Mouse (Mus musculus): ENCODE measurements at regions not wholly inside any gene's neighbourhood (a gene's known extent, or its start where the extent isn't known, plus 50 kb on each side); places are given as distances from the start of the nearest gene placed in this dataset.

- no peak overlapping the region for H3K9ac ChIP-seq
- H3K27me3 ChIP-seq: peaks cover 95% of the 10 kb centered on the region
- peaks cover 33% of the 10 kb centered on the region for H3K4me1 ChIP-seq
- 0 out of 2 replicates have a peak, but pooled peaks have one; percentile 24 for ATAC-seq (ENCODE audit: low FRiP score, low read depth)
- no peak overlapping the region for H3K4me3 ChIP-seq
- 4% methylated on average over 4 of the region's 4 CpGs for whole genome bisulfite sequencing
- peak overlapping the region; percentile 59 for H3K4me2 ChIP-seq (replicated peaks)
- H3K36me3 ChIP-seq: no peaks in the 10 kb centered on the region
- no peaks in the 10 kb centered on the region; the same call in 1 of the 2 replicates for H3K9me3 ChIP-seq
- H3K27ac ChIP-seq: no peak overlapping the region; the same call in 1 of the 2 replicates
Measured at GRCm38 (mm10) chr5:139598715-139599114, 55.4 kb downstream of the Uncx start.

GRCm38 (mm10) chr5:139599191-139599937 lies 56.1 kb downstream of the Uncx start:
- no peaks in the 10 kb centered on the region; the same call in 1 of the 2 replicates for H3K9me3 ChIP-seq
- peaks cover 95% of the 10 kb centered on the region for H3K27me3 ChIP-seq
- H3K4me3 ChIP-seq: peak overlapping the region; percentile 27
- H3K27ac ChIP-seq: no peak overlapping the region
- peak overlapping the region; percentile 59 for H3K4me2 ChIP-seq (replicated peaks)
- H3K36me3 ChIP-seq: no peaks in the 10 kb centered on the region
- H3K4me1 ChIP-seq: peaks cover 34% of the 10 kb centered on the region
- peak; percentile 69 for ATAC-seq (ENCODE audit: low FRiP score, low read depth)
- 1% methylated on average over 25 of the region's 25 CpGs for WGBS
- H3K9ac ChIP-seq: peak overlapping the region; percentile 26

- H3K27ac ChIP-seq: no peak overlapping the region
- peak overlapping the region; percentile 59 for H3K4me2 ChIP-seq (replicated peaks)
- H3K4me1 ChIP-seq: peaks cover 34% of the 10 kb centered on the region
- H3K4me3 ChIP-seq: no peak overlapping the region
- peaks cover 95% of the 10 kb centered on the region for H3K27me3 ChIP-seq
- WGBS: 3% methylated on average over 15 of the region's 15 CpGs
- ATAC-seq (ENCODE audit: low FRiP score, low read depth): no peak
- no peaks in the 10 kb centered on the region; the same call in 1 of the 2 replicates for H3K9me3 ChIP-seq
- no peak overlapping the region for H3K9ac ChIP-seq
- H3K36me3 ChIP-seq: no peaks in the 10 kb centered on the region
Measured at GRCm38 (mm10) chr5:139600213-139600612, 56.9 kb downstream of the Uncx start.

DNA sequence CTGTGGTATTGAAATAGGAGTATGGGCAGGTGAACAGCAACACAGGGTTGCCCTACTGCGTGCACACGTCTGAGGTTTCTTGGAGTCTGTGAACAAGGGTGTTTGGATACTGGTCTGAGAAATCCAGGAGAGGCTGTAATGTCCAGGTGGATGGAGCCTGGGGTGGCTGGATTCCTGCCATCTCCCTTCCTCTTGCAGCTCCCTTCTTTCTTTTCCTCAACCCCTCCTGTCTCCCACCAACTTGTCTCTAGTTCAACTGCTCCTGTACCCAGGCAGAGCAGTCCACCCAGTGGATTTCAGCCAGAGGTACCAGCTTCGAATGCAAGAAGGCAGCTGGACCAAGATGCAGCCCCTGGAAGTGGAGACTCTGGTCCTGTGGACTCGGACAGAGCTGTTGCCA lies 59.6 kb downstream of the Uncx start:
- H3K27me3 ChIP-seq: peaks cover 95% of the 10 kb centered on the region

DNA sequence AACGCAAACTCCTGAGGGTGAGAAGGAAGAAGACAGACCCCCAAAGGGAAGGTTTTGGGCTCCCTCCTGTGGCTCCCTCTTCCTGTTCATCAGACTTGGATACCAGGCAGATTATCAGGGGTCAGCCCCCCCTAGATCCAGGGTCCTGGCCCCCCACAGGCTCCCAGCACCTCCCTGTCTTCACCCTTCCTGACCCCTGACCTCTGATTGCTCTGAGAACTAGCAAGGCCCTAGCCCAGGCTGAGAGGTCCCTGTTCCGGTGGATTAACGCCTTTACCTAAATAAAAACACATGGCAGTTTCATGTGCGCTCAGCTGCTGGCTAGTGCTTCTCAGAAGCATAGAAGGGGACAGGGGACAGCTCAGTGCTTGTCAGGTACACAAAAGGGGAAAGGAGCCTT lies 60.2 kb downstream of the Uncx start:
- no peaks in the 10 kb centered on the region for H3K36me3 ChIP-seq
- 16% methylated on average over 4 of the region's 4 CpGs for WGBS
- H3K4me2 ChIP-seq (replicated peaks): no peak overlapping the region
- ATAC-seq (ENCODE audit: low FRiP score, low read depth): no peak
- no peak overlapping the region for H3K4me3 ChIP-seq
- H3K9ac ChIP-seq: no peak overlapping the region
- no peaks in the 10 kb centered on the region; the same call in 1 of the 2 replicates for H3K9me3 ChIP-seq
- peaks cover 92% of the 10 kb centered on the region for H3K27me3 ChIP-seq
- H3K4me1 ChIP-seq: peaks cover 24% of the 10 kb centered on the region
- no peak overlapping the region for H3K27ac ChIP-seq

More for the DNA sequence above, 59.6 kb downstream of the Uncx start:
- 73% methylated on average over 4 of the region's 4 CpGs for WGBS
- Histone ChIP-seq H3K4me2 (replicated peaks) (no peak overlapping the region), H3K9ac (no peak overlapping the region), H3K9me3 (no peaks in the 10 kb centered on the region; the same call in 1 of the 2 replicates), H3K4me3 (no peak overlapping the region), H3K27ac (no peak overlapping the region), H3K4me1 (peaks cover 31% of the 10 kb centered on the region), H3K36me3 (no peaks in the 10 kb centered on the region)
- no peak for ATAC-seq (ENCODE audit: low FRiP score, low read depth)

GRCm38 (mm10) chr5:139604327-139604726 lies 61.0 kb downstream of the Uncx start:
- Histone ChIP-seq H3K27me3 (peaks cover 85% of the 10 kb centered on the region), H3K4me2 (replicated peaks) (no peak overlapping the region), H3K4me3 (no peak overlapping the region), H3K9ac (no peak overlapping the region), H3K27ac (no peak overlapping the region), H3K36me3 (no peaks in the 10 kb centered on the region), H3K4me1 (peaks cover 16% of the 10 kb centered on the region), H3K9me3 (no peaks in the 10 kb centered on the region; the same call in 1 of the 2 replicates)
- 40% methylated on average over 4 of the region's 4 CpGs for WGBS
- ATAC-seq (ENCODE audit: low FRiP score, low read depth): no peak

GRCm38 (mm10) chr5:139610610-139611520 lies 67.6 kb downstream of the Uncx start:
- no peaks in the 10 kb centered on the region for H3K9me3 ChIP-seq
- H3K36me3 ChIP-seq: no peaks in the 10 kb centered on the region
- no peak overlapping the region for H3K4me3 ChIP-seq
- no peaks in the 10 kb centered on the region for H3K4me1 ChIP-seq
- no peak overlapping the region for H3K27ac ChIP-seq
- no peak for ATAC-seq (ENCODE audit: low FRiP score, low read depth)
- H3K4me2 ChIP-seq (replicated peaks): no peak overlapping the region
- peaks cover 54% of the 10 kb centered on the region for H3K27me3 ChIP-seq
- H3K9ac ChIP-seq: no peak overlapping the region
- 72% methylated on average over 28 of the region's 28 CpGs for WGBS

GRCm38 (mm10) chr5:139612224-139612623 lies 68.9 kb downstream of the Uncx start:
- 67% methylated on average over 5 of the region's 5 CpGs for whole genome bisulfite sequencing
- H3K27me3 ChIP-seq: peaks cover 55% of the 10 kb centered on the region
- H3K27ac ChIP-seq: no peak overlapping the region
- no peaks in the 10 kb centered on the region for H3K4me1 ChIP-seq
- H3K4me2 ChIP-seq (replicated peaks): no peak overlapping the region
- no peak overlapping the region for H3K9ac ChIP-seq
- H3K4me3 ChIP-seq: no peak overlapping the region
- no peaks in the 10 kb centered on the region for H3K9me3 ChIP-seq
- no peaks in the 10 kb centered on the region for H3K36me3 ChIP-seq
- ATAC-seq (ENCODE audit: low FRiP score, low read depth): no peak

DNA sequence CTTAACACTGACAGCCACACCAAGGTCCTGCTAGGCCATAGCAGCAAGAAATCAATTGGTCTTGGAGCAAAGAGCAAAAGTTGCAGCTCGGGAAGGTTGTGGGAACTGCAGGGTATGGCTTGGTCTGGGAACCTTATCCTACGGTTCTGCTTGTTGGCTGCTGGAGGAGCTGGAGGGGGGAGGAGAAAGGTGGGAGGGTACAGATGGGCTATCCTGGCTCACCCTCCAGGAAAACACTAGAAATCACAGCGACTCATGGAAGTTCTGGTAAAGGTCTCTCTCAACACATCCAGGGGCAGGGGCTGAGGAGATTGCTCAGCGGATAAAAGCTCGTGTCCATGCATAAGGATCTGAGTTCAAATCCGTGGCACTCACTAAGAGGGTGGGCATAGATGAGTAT lies 69.4 kb downstream of the Uncx start:
- peaks cover 55% of the 10 kb centered on the region for H3K27me3 ChIP-seq
- no peaks in the 10 kb centered on the region for H3K4me1 ChIP-seq
- H3K36me3 ChIP-seq: no peaks in the 10 kb centered on the region
- no peak overlapping the region for H3K4me2 ChIP-seq (replicated peaks)
- no peaks in the 10 kb centered on the region for H3K9me3 ChIP-seq
- WGBS: 73% methylated on average over 6 of the region's 6 CpGs
- H3K27ac ChIP-seq: no peak overlapping the region
- H3K4me3 ChIP-seq: no peak overlapping the region
- no peak overlapping the region for H3K9ac ChIP-seq
- ATAC-seq (ENCODE audit: low FRiP score, low read depth): no peak

- no peaks in the 10 kb centered on the region for H3K9me3 ChIP-seq
- peaks cover 58% of the 10 kb centered on the region for H3K27me3 ChIP-seq
- H3K4me2 ChIP-seq (replicated peaks): no peak overlapping the region
- no peak overlapping the region for H3K27ac ChIP-seq
- no peaks in the 10 kb centered on the region for H3K36me3 ChIP-seq
- peaks cover 7% of the 10 kb centered on the region for H3K4me1 ChIP-seq
- ATAC-seq (ENCODE audit: low FRiP score, low read depth): no peak
- WGBS: 73% methylated on average over 5 of the region's 5 CpGs
- H3K9ac ChIP-seq: no peak overlapping the region
- no peak overlapping the region for H3K4me3 ChIP-seq
Measured at GRCm38 (mm10) chr5:139613601-139614000, 70.3 kb downstream of the Uncx start.

DNA sequence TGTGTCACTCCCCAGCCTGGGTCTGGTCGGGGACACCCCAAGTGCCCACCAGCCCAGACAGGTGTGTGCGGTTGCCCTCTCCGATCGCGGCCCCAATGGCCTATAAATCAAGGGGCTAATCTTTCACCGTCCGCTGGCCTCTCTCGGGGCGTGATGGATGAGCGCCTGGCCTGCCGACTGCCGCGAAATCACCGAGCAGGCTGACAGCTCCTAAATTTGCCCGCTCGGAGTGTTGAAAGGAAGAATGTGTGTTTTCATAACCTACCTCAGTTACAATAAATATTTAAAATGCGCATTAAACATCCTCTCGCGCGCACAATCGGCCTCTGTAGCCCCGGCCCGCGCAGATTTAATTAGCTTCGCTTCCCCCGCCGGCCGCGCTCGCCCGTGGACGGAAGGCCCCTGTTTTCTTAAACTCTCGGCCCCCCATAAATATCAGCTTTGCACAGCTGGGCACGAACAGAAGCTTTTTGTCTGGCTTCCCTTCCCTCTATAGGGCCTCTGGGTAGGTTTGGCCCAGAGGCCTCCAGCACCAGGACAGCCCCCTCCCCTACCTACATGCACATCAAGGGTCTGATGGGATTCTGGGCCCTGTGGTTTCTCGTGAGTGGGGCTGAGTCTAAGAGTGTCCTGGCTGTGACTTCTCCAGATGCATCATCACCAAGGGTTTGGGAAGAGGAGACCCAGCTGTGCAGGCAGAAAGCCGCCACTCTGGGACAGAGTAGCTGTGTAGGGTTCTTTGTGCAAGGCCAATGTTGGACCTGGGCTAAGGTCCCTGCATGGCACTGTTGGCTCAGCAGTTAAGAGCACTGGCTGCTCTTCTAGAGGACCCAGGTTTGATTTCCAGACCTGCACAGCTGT lies 76.2 kb downstream of the Uncx start:
- Histone ChIP-seq H3K27me3 (peaks cover 57% of the 10 kb centered on the region), H3K36me3 (no peaks in the 10 kb centered on the region), H3K9me3 (no peaks in the 10 kb centered on the region), H3K4me1 (peaks cover 26% of the 10 kb centered on the region), H3K4me3 (peak overlapping the region; percentile 13; the same call in 1 of the 2 replicates), H3K27ac (peak overlapping the region; percentile 72), H3K9ac (peak overlapping the region; percentile 19; the same call in 1 of the 2 replicates), H3K4me2 (replicated peaks) (peak overlapping the region; percentile 52)
- peak; percentile 90 for ATAC-seq (ENCODE audit: low FRiP score, low read depth)
- 8% methylated on average over 36 of the region's 36 CpGs for WGBS

Data from limb, embryonic 13.5 days (tissue).